Mouse (Mus musculus) C2C12 (cell line): ENCODE measurements around the gene Kynu.

Source experiments
- CTCF ChIP-seq: IDR thresholded peaks from one replicate; pipeline ENCODE4 v1.5.1; 2011; ENCODE audit not compliant: control insufficient read depth, insufficient read depth, insufficient read length
- MYOG ChIP-seq: IDR thresholded peaks from one replicate; pipeline ENCODE4 v1.6.1; 2011; ENCODE audit not compliant: control insufficient read depth, insufficient read length; ENCODE audit errors: extremely low read depth

GRCm38 (mm10) chr2:43554216-43554615 is 913 bp upstream of the Kynu start:
- TF ChIP-seq CTCF, result no peak
- TF ChIP-seq MYOG, result no peak
